Mouse (Mus musculus) lung, postnatal 25 days (tissue): ENCODE measurements at regions not wholly inside any gene's neighbourhood (a gene's known extent, or its start where the extent isn't known, plus 50 kb on each side); places are given as distances from the start of the nearest gene placed in this dataset.

ENCODE experiments used
- DNase-seq: peaks from one replicate; pipeline ENCODE4 v3.0.0; 2022; ENCODE audit warnings: low spot score

GRCm38 (mm10) chr16:5538836-5539510 lies 283.2 kb upstream of the Eef2kmt start:
- DNase-seq = no peak

- DNase-seq = no peak
Measured at GRCm38 (mm10) chr16:5537286-5538204, 281.8 kb upstream of the Eef2kmt start.

- DNase-seq = no peak
Measured at GRCm38 (mm10) chr16:5536515-5536972, 280.8 kb upstream of the Eef2kmt start.

GRCm38 (mm10) chr16:5535414-5535813 lies 279.6 kb upstream of the Eef2kmt start:
- no peak for DNase-seq

- DNase-seq = no peak
Measured at GRCm38 (mm10) chr16:5534862-5535261, 279.1 kb upstream of the Eef2kmt start.

GRCm38 (mm10) chr16:5534385-5534784 lies 278.6 kb upstream of the Eef2kmt start:
- no peak for DNase-seq

GRCm38 (mm10) chr16:5532281-5532680 lies 276.5 kb upstream of the Eef2kmt start:
- no peak for DNase-seq

GRCm38 (mm10) chr16:5529823-5530222 lies 274.0 kb upstream of the Eef2kmt start:
- DNase-seq = no peak

GRCm38 (mm10) chr16:5527936-5528335 lies 272.2 kb upstream of the Eef2kmt start:
- DNase-seq = no peak

- no peak for DNase-seq
Measured at GRCm38 (mm10) chr16:5524375-5524774, 268.6 kb upstream of the Eef2kmt start.

GRCm38 (mm10) chr16:5523402-5524021 lies 267.7 kb upstream of the Eef2kmt start:
- no peak for DNase-seq

GRCm38 (mm10) chr16:5517746-5518145 lies 262.0 kb upstream of the Eef2kmt start:
- no peak for DNase-seq

- DNase-seq = no peak
Measured at GRCm38 (mm10) chr16:5515867-5516266, 260.1 kb upstream of the Eef2kmt start.

GRCm38 (mm10) chr16:5507261-5507660 lies 251.5 kb upstream of the Eef2kmt start:
- no peak for DNase-seq

- no peak for DNase-seq
Measured at GRCm38 (mm10) chr16:5501961-5502360, 246.2 kb upstream of the Eef2kmt start.

GRCm38 (mm10) chr16:5496051-5496685 lies 240.4 kb upstream of the Eef2kmt start:
- DNase-seq = no peak

GRCm38 (mm10) chr16:5493352-5493751 lies 237.6 kb upstream of the Eef2kmt start:
- DNase-seq = no peak

GRCm38 (mm10) chr16:5487259-5487658 lies 231.5 kb upstream of the Eef2kmt start:
- no peak for DNase-seq

GRCm38 (mm10) chr16:5483337-5483736 lies 227.6 kb upstream of the Eef2kmt start:
- no peak for DNase-seq

- no peak for DNase-seq
Measured at GRCm38 (mm10) chr16:5480148-5480547, 224.4 kb upstream of the Eef2kmt start.

GRCm38 (mm10) chr16:5478970-5479369 lies 223.2 kb upstream of the Eef2kmt start:
- DNase-seq = no peak

- no peak for DNase-seq
Measured at GRCm38 (mm10) chr16:5471321-5471720, 215.5 kb upstream of the Eef2kmt start.
